Mouse (Mus musculus) natural killer cell, adult 2 months (primary cell): ENCODE data around the gene Pf4.
"Not testable (repeated sequence)": the region's sequence is repeated elsewhere in the genome, so short reads cannot be mapped to it uniquely, and the experiment has no call there.

Source experiments
- DNase-seq, 2 experiments: peaks; one replicate each; pipeline ENCODE4 v3.0.0; 2022; ENCODE audit warnings: low spot score in 2 of 2

Gene Pf4

GRCm38 (mm10) chr5:90785659-90786588, 13.7 kb downstream of the Pf4 start, which contains the start of gene Cxcl3:
Cxcl3 (plus strand) TSS chr5:90786103.
- no peak for DNase-seq

GRCm38 (mm10) chr5:90788114-90788513, 15.9 kb downstream of the Pf4 start:
- DNase-seq = no peak

- DNase-seq = no peak
Measured at GRCm38 (mm10) chr5:90789306-90790073, 17.3 kb downstream of the Pf4 start.

GRCm38 (mm10) chr5:90790074-90790502, 17.9 kb downstream of the Pf4 start:
- DNase-seq = no peak

- no peak for DNase-seq
Measured at GRCm38 (mm10) chr5:90794195-90794625, 22.0 kb downstream of the Pf4 start, which contains the start of gene Cxcl15. Cxcl15 (plus strand) TSS chr5:90794534.

- DNase-seq = not testable (repeated sequence)
Measured at GRCm38 (mm10) chr5:90795392-90795791, 23.2 kb downstream of the Pf4 start.

GRCm38 (mm10) chr5:90804574-90804973, 32.3 kb downstream of the Pf4 start:
- DNase-seq = no peak

- DNase-seq = no peak
Measured at GRCm38 (mm10) chr5:90806050-90806449, 33.8 kb downstream of the Pf4 start.

GRCm38 (mm10) chr5:90807176-90807950, 35.1 kb downstream of the Pf4 start:
- no peak for DNase-seq

GRCm38 (mm10) chr5:90819756-90820155, 47.5 kb downstream of the Pf4 start:
- no peak for DNase-seq
